Mouse (Mus musculus): ENCODE data around the gene Mtcl1. TPM values are rescaled to one million over a fixed set of nuclear protein-coding genes. Genes with fewer than 3 reads are reported as not detected.
A peak's percentile ranks its signal among the peaks of the same experiment; 100 is the strongest.

Gene Mtcl1
- polyA plus RNA-seq, 1 experiment from 2014 or later: 1.7 TPM

DNA sequence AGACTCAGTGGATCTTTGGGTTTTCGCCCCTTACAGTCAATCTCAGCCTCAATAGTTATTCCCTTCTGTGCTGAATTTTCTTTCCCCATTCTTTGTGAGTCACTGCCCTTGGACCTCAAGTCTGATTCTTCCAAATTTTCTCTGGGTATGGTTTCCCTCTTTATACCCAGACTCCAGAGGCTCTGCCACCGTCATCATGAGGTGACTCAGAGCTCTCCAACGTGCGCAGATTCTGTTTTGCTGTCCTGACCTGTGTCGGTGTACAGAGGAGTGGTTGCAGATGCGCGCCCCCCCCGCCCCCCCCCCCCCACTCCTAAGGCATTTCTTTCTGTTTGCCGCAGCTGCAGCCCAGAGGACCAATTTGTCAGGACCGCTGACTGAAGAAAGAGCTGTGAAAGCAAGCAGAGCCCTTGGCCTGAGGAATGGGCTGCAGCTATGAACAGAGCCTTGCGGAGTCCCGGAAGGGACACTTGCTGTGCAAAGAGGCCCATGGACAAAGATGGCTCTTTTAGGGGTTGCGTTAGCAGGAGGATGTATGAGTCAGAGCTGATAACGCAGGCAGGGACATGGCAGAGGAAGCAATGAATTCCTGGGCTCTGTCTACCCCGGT, 126.8 kb downstream of the Mtcl1 start:
- Histone ChIP-seq H3K4me2 (peak overlapping the region; percentile 49), H3K4me1 (replicated peaks) (peaks cover 6% of the 10 kb centered on the region), H3K9me3 (replicated peaks) (0 out of 2 replicates have a peak, but pooled peaks cover 4% of the 10 kb centered on the region), H3K9ac (no peak overlapping the region; the same call in 1 of the 2 replicates), H3K27me3 (replicated peaks) (no peaks in the 10 kb centered on the region), H3K27ac (ENCODE audit: poor library complexity, severe bottlenecking) (no peak overlapping the region), H3K36me3 (no peaks in the 10 kb centered on the region), H3K4me3 (0 out of 2 replicates have a peak overlapping the region, but pooled peaks have one; percentile 2)
- WGBS: 33% methylated on average over 15 of the region's 15 CpGs
- ATAC-seq (ENCODE audit: insufficient number of reproducible peaks, low FRiP score): peak; percentile 48; the same call in 1 of the 2 replicates

GRCm38 (mm10) chr17:66321933-66322332, 127.6 kb downstream of the Mtcl1 start:
- WGBS: 78% methylated on average over 14 of the region's 14 CpGs
- no peak overlapping the region for H3K4me3 ChIP-seq

DNA sequence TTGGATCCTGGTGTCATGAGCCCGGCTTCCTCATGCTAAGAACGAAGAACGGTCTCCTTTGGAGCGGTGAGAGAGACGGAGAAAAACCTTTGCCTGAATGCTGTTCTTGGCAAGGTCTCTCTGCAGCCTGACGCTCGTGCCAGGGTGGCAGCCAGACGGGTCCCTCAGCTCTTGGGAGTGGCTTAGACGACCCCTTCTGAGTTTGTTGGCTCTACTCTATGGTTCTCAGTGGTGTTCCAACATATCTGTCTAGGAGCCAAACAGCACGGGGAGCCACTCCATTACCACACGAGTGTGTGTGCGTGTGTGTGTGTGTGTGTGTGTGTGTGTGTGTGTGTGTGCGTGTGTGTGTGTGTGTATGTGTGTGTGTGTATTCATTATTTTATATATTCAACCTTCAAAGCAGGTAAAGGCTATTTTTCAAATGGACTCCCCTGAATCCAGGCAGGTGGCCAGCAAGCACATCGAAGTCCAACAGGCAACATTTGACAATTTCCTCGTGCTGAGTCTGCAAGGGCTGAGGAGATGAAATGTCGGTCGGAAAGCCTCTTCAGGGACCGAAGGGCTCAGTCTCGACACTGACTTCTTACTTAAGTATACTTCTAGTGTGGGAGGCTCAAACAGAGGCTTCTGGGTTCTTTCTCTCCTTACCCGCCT, 128.7 kb downstream of the Mtcl1 start:
- Histone ChIP-seq H3K36me3 (no peaks in the 10 kb centered on the region), H3K4me2 (no peak overlapping the region), H3K9me3 (replicated peaks) (no peaks in the 10 kb centered on the region), H3K27ac (ENCODE audit: poor library complexity, severe bottlenecking) (no peak overlapping the region), H3K27me3 (replicated peaks) (no peaks in the 10 kb centered on the region), H3K4me1 (replicated peaks) (peaks cover 12% of the 10 kb centered on the region), H3K4me3 (no peak overlapping the region), H3K9ac (no peak overlapping the region)
- no peak for ATAC-seq (ENCODE audit: insufficient number of reproducible peaks, low FRiP score)
- WGBS: 80% methylated on average over 20 of the region's 20 CpGs

More at GRCm38 (mm10) chr17:66321933-66322332, 127.6 kb downstream of the Mtcl1 start:
- H3K4me1 ChIP-seq (replicated peaks): peaks cover 6% of the 10 kb centered on the region
- H3K4me2 ChIP-seq: no peak overlapping the region
- no peaks in the 10 kb centered on the region for H3K27me3 ChIP-seq (replicated peaks)
- no peaks in the 10 kb centered on the region for H3K9me3 ChIP-seq (replicated peaks)
- no peak overlapping the region for H3K9ac ChIP-seq
- H3K36me3 ChIP-seq: no peaks in the 10 kb centered on the region
- H3K27ac ChIP-seq (ENCODE audit: poor library complexity, severe bottlenecking): no peak overlapping the region
- ATAC-seq (ENCODE audit: insufficient number of reproducible peaks, low FRiP score): no peak

- no peak overlapping the region for H3K4me3 ChIP-seq
- WGBS: 81% methylated on average over 3 of the region's 3 CpGs
- no peaks in the 10 kb centered on the region for H3K9me3 ChIP-seq (replicated peaks)
- H3K27ac ChIP-seq (ENCODE audit: poor library complexity, severe bottlenecking): no peak overlapping the region
- no peak for ATAC-seq (ENCODE audit: insufficient number of reproducible peaks, low FRiP score)
- no peak overlapping the region for H3K4me2 ChIP-seq
- no peak overlapping the region for H3K9ac ChIP-seq
- no peaks in the 10 kb centered on the region for H3K27me3 ChIP-seq (replicated peaks)
- H3K36me3 ChIP-seq: no peaks in the 10 kb centered on the region
- peaks cover 26% of the 10 kb centered on the region for H3K4me1 ChIP-seq (replicated peaks)
Observed at GRCm38 (mm10) chr17:66318031-66318430, 131.5 kb downstream of the Mtcl1 start.

DNA sequence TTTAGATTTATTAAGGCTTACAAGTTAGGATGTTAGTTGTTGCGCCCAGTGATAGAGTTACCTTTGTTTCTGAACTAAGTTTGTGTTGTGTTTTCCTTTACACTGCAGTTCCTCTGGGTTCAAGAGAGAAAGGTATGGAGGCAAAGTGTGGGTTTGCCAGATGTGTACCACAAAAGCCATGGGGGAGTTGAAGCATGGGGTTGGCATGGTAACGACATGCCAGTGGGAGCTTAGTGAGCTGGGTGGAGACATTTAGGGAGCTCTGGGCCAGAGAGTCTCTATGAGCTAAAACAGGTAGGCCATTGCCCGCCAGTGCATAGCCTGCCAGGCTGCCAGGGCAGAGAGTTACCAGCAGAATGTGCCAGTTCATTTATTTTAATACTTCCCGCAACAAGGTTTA, 132.0 kb downstream of the Mtcl1 start:
- Histone ChIP-seq H3K27ac (ENCODE audit: poor library complexity, severe bottlenecking) (no peak overlapping the region), H3K9me3 (replicated peaks) (no peaks in the 10 kb centered on the region), H3K9ac (no peak overlapping the region), H3K4me3 (no peak overlapping the region), H3K4me1 (replicated peaks) (peaks cover 22% of the 10 kb centered on the region), H3K4me2 (no peak overlapping the region), H3K36me3 (no peaks in the 10 kb centered on the region), H3K27me3 (replicated peaks) (no peaks in the 10 kb centered on the region)
- no peak for ATAC-seq (ENCODE audit: insufficient number of reproducible peaks, low FRiP score)
- 83% methylated on average over 4 of the region's 4 CpGs for WGBS

DNA sequence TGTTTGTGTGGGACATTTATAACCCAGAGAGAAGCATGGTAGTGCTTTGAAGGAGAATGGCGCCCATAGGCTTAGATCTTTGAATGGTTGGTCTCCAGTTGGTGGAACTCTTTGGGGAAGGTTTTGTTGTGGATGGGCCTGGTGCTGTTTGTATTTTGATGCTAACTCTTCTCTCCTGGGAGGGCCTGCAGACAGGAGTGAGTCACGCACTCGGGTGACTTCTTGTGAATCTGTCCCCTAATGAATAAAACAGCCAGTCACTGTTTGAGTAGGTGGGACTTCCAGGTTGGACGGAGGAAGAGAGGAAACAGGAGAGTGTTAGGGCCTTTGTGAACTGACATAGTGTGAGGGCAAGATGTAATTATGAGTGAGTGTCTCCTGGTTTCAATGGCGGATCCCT, 132.4 kb downstream of the Mtcl1 start:
- WGBS: 80% methylated on average over 5 of the region's 5 CpGs
- peaks cover 22% of the 10 kb centered on the region for H3K4me1 ChIP-seq (replicated peaks)
- no peak for ATAC-seq (ENCODE audit: insufficient number of reproducible peaks, low FRiP score)
- H3K27ac ChIP-seq (ENCODE audit: poor library complexity, severe bottlenecking): no peak overlapping the region
- no peak overlapping the region for H3K4me3 ChIP-seq
- H3K4me2 ChIP-seq: no peak overlapping the region
- H3K36me3 ChIP-seq: no peaks in the 10 kb centered on the region
- no peak overlapping the region for H3K9ac ChIP-seq
- H3K27me3 ChIP-seq (replicated peaks): no peaks in the 10 kb centered on the region
- H3K9me3 ChIP-seq (replicated peaks): no peaks in the 10 kb centered on the region

- no peaks in the 10 kb centered on the region for H3K36me3 ChIP-seq
- 7% methylated on average over 10 of the region's 10 CpGs for WGBS
- peaks cover 22% of the 10 kb centered on the region for H3K4me1 ChIP-seq (replicated peaks)
- no peaks in the 10 kb centered on the region for H3K27me3 ChIP-seq (replicated peaks)
- H3K9me3 ChIP-seq (replicated peaks): no peaks in the 10 kb centered on the region
- H3K27ac ChIP-seq (ENCODE audit: poor library complexity, severe bottlenecking): peak overlapping the region; percentile 43; the same call in 1 of the 2 replicates
- peak overlapping the region; percentile 53 for H3K4me2 ChIP-seq
- no peak overlapping the region for H3K4me3 ChIP-seq
- no peak for ATAC-seq (ENCODE audit: insufficient number of reproducible peaks, low FRiP score)
- peak overlapping the region; percentile 64 for H3K9ac ChIP-seq
Observed at GRCm38 (mm10) chr17:66315451-66315850, 134.1 kb downstream of the Mtcl1 start.

DNA sequence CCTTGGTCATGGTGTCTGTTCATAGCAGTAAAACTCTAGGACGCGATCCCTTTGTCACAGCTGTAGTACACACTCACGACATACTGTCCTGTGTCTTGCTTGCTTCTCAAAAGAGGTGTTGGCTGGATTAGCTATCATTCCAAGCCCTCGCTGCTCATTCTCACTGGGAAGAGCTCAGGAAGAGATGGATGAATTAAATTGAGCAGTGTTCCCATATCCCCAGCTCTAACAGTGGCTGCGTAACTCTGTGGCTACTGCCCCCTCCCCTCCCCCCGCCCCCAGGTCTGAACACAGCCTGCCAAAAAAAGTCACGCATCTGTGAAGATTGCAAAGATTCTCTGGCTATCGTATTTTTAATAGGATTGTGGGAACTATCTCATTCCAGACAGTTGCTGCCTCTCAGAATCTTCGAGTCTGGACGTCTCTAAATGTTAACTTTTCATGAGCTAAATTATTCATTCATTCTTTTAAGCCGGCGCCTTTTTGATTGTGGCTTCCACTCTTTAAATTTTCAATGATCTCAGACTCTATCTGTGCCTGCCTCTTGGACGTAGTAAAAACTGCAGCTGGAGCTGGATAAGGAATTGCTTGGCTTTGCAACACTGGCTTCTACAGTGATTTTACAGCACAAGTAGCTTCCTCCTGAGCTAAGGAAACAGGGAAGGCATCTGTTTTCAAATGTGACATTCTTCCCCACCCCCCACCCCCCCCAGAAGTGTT, 134.8 kb downstream of the Mtcl1 start:
- ATAC-seq (ENCODE audit: insufficient number of reproducible peaks, low FRiP score): no peak
- no peak overlapping the region for H3K9ac ChIP-seq
- H3K27ac ChIP-seq (ENCODE audit: poor library complexity, severe bottlenecking): no peak overlapping the region

GRCm38 (mm10) chr17:66301906-66302305, 147.6 kb downstream of the Mtcl1 start:
- Histone ChIP-seq H3K36me3 (no peaks in the 10 kb centered on the region), H3K4me3 (no peak overlapping the region), H3K4me2 (no peak overlapping the region), H3K9me3 (replicated peaks) (no peaks in the 10 kb centered on the region), H3K27me3 (replicated peaks) (no peaks in the 10 kb centered on the region), H3K9ac (no peak overlapping the region), H3K4me1 (replicated peaks) (no peaks in the 10 kb centered on the region), H3K27ac (ENCODE audit: poor library complexity, severe bottlenecking) (no peak overlapping the region)
- no peak for ATAC-seq (ENCODE audit: insufficient number of reproducible peaks, low FRiP score)
- WGBS: 75% methylated on average over 7 of the region's 7 CpGs

More for the DNA sequence above, 134.8 kb downstream of the Mtcl1 start:
- H3K9me3 ChIP-seq (replicated peaks): no peaks in the 10 kb centered on the region
- peak overlapping the region; percentile 53 for H3K4me2 ChIP-seq
- H3K4me3 ChIP-seq: no peak overlapping the region
- no peaks in the 10 kb centered on the region for H3K27me3 ChIP-seq (replicated peaks)
- H3K36me3 ChIP-seq: no peaks in the 10 kb centered on the region
- whole genome bisulfite sequencing: 52% methylated on average over 13 of the region's 13 CpGs
- H3K4me1 ChIP-seq (replicated peaks): peaks cover 22% of the 10 kb centered on the region

DNA sequence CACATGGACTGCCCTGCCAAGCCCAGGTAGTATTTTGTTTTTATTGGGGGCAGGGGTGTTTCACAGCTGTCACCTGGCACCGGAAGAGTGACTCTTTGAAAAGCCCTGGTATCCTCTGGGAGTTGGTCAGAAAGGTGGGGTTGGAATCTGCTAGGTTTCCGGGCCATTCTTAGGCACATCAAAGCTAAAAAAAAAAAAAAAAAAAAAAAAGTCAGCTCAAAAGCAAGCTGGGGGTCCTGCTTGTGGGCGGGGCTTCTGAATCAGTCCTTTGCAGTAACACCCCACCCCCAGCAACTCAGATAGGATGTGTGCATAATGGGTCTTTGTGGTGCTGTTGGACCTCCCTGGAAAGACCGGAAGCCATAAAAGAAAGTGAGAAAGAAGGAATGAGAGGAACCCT, 148.3 kb downstream of the Mtcl1 start:
- H3K4me2 ChIP-seq: no peak overlapping the region
- H3K4me1 ChIP-seq (replicated peaks): no peaks in the 10 kb centered on the region
- no peaks in the 10 kb centered on the region for H3K27me3 ChIP-seq (replicated peaks)
- no peaks in the 10 kb centered on the region for H3K9me3 ChIP-seq (replicated peaks)
- no peak for ATAC-seq (ENCODE audit: insufficient number of reproducible peaks, low FRiP score)
- no peaks in the 10 kb centered on the region for H3K36me3 ChIP-seq
- H3K4me3 ChIP-seq: no peak overlapping the region
- H3K9ac ChIP-seq: no peak overlapping the region
- WGBS: 68% methylated on average over 4 of the region's 4 CpGs
- no peak overlapping the region for H3K27ac ChIP-seq (ENCODE audit: poor library complexity, severe bottlenecking)

GRCm38 (mm10) chr17:66297721-66298120, 151.8 kb downstream of the Mtcl1 start:
- no peak overlapping the region for H3K4me3 ChIP-seq
- 72% methylated on average over 3 of the region's 3 CpGs for WGBS
- H3K4me2 ChIP-seq: no peak overlapping the region
- no peak overlapping the region for H3K9ac ChIP-seq
- H3K27me3 ChIP-seq (replicated peaks): no peaks in the 10 kb centered on the region
- no peak for ATAC-seq (ENCODE audit: insufficient number of reproducible peaks, low FRiP score)
- H3K36me3 ChIP-seq: no peaks in the 10 kb centered on the region
- H3K4me1 ChIP-seq (replicated peaks): no peaks in the 10 kb centered on the region
- H3K27ac ChIP-seq (ENCODE audit: poor library complexity, severe bottlenecking): no peak overlapping the region
- no peaks in the 10 kb centered on the region for H3K9me3 ChIP-seq (replicated peaks)

Measured in heart, embryonic 12.5 days (tissue).